Mouse (Mus musculus) frontal cortex, postnatal 10 days (tissue): Measurements from ENCODE around the gene Pknox2.

ENCODE experiments used
- DNase-seq, 2 experiments: peaks; one replicate each; pipeline ENCODE4 v3.0.0; 2022; ENCODE audit warnings: low spot score in 2 of 2, mixed read lengths in 1 of 2

Gene Pknox2

DNA sequence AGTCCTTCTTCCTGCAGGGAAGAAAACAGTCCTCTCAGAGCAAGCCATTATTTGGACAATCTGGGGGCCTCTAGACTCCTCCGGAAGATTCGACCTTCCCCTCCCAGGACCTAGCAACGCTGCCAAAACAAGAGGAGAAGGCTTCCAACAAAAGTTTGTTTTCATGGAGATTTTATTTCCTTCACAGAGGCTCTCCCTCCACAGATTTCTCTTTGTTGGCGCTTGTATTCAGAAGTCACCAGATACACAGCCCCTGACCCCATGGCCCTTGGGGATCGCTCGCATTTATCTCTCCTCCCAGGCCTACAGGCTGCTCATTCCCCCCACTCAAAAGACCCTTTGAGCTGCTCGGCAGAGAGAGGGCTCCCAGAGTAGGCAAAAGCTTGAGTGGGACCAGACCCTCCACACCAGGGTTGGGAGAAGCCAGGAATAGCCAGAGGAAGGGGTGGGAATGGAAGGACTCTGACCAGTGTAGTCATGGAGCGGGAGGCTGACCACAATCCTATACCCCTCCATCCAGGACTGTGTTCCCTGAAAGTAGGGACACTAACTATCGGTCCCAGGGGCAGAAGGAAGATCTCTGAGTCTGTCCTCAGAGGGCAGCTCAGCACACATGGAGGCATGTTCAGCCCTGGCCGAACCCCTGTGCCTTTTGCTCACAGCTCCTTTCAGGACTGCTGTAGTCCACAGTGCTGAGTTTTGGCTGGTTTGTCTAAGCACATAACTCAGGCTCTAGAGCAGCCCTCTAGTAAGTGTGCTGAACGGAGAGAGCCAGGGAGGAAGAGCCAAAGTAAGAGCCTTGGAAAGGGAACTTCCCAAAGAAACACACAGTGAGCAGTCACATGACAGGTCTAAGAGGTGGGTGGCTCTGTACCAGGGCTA lies 45.9 kb downstream of the Pknox2 start:
- no peak for DNase-seq

GRCm38 (mm10) chr9:37099595-37099994 lies 47.6 kb downstream of the Pknox2 start:
- DNase-seq = no peak

GRCm38 (mm10) chr9:37098600-37098999 lies 48.6 kb downstream of the Pknox2 start:
- DNase-seq = no peak

DNA sequence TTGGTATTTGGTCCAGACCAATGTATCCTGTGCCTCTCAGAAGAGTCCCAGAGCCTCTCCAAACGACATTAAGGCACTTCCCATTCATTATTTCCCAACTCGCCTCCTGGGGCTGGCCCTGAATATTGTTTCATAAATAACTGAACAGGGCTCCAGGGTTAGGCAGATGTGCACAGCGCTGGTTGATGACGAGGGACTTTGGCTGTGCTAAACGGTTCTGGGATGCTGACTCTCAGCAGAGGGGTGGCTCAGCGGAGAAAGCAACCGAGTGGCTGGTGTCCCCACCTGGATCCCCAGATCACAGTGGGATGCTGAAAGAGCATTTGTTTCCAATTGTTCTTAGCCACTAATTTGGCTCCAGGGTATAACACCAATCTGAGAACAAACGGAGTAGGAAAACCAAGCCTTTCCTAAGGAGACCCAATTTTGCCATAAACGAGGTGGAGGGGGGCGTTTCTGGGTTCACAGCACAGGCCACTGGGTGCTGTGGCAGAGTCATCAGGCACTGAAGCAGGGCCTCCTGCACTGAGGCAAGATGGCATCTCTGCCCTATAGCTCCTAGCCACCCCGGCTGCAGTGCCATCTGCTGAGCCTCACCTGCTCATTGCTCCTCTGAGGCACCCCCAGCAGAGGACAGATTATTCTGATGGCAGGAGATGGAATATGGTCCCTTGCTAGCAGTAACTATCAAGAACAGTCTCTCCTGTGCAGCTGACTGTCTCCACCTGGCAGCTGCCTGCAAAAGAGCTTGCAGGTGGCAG lies 52.8 kb downstream of the Pknox2 start:
- no peak for DNase-seq

GRCm38 (mm10) chr9:37093086-37093485 lies 54.1 kb downstream of the Pknox2 start:
- no peak for DNase-seq

- DNase-seq = no peak
Observed at GRCm38 (mm10) chr9:37089894-37090652, 57.1 kb downstream of the Pknox2 start.

DNA sequence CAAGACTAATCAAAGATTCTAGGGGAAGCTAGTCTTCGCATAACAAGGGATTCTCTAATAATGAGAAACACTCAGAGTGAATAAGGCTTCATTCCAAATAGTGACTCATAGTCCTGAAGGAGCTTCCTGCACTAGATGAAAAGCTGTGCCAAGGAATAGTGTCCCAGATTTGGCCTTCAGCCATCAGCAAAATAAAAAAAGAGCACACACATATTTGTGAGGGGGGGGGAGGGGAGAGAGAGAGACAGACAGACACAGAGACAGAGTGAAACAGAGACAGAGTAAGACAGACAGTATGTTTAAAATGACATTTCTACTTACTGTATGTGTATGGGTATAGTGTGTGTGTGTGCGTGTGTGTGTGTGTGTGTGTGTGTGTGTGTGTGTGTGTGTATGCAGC lies 61.8 kb downstream of the Pknox2 start:
- DNase-seq = no peak

DNA sequence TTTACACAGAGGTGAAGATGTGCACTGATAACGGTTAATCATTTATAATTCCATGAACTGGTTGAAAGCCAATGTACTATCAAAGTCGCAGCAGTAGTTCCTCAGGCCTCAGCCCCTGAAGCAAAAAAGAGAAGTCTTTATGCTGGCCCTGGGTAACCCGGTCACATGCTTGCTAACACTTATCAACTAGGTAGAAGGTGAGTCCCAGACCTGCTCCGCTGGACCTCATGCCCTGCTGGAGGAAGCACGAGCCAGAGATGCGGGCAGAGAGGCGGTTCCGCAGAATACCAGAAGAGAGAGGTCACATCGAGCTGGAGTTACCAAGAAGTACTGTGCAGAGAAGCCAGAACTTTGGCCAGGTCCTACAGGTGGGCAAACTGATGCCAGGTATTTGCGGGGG lies 65.0 kb downstream of the Pknox2 start:
- no peak for DNase-seq

DNA sequence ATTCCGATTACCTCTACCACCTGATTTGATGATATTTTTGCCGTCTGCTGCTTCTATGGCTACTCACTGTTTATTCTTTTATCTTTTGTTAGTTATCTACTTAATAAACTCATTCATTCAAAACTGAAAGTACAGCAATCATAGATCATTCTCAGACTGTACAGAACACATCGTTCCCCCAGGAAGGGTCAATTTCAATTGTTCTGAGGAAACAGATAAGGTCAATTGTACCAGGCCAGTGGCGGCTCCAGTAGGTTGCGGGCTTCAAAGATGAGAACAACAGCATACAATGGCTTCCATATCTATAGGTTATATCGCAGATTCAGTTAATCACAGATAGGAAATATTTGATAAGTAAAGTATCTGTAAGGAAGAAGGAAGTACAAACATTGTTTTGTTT lies 66.9 kb downstream of the Pknox2 start:
- no peak for DNase-seq

- no peak for DNase-seq
Observed at GRCm38 (mm10) chr9:37077063-37077418, 70.2 kb downstream of the Pknox2 start.

DNA sequence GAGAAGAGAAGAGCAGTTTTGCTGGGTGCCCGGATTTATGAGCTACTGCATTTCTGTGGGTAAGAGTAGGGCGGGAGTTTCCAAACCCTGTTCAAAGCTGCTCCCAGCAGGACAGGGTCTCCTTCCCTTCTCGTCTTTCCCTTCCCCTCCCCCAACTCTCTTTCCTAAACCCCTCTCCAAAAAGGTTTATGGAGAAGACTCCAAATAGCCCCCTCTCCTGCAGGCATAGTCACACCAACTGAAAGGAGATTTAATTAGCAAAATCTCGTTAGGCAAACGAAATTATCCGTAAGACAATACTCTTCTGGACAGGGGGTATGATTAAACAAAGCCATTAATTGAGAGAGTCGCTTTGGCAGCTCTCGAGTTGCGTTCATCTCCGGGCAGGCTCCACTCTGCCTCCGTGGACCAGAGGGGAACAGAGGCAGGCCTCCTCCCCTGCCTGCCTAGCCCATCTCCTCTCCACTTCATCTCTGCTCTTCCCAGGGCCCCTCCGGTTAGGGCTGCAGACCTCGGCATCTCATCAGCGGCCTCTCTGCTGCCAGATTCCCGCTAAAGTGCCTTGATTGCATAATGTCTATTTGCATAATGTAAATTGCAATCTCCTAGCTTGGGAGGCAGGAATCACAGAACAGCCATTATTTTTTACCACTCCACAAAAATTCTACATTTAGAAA lies 70.7 kb downstream of the Pknox2 start:
- DNase-seq = no peak

DNA sequence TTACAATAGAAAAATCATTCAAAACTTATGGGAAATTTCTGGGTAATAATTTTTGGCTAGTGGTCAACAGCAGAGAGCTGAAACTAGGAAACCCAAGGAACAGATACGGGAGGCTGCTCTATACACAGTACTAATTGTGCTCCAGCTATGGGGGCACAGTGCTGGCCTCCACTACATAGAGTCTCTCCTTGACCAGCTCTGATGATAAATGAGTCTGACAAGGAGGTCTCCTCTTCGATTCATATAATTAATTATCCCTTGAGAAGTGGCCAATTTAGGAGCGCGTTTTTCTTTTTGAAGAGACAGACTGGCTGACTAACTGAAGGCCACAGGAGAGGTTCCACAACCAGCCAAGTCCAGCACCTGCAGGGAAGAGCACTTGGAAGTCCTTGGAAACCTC lies 71.3 kb downstream of the Pknox2 start:
- no peak for DNase-seq

DNA sequence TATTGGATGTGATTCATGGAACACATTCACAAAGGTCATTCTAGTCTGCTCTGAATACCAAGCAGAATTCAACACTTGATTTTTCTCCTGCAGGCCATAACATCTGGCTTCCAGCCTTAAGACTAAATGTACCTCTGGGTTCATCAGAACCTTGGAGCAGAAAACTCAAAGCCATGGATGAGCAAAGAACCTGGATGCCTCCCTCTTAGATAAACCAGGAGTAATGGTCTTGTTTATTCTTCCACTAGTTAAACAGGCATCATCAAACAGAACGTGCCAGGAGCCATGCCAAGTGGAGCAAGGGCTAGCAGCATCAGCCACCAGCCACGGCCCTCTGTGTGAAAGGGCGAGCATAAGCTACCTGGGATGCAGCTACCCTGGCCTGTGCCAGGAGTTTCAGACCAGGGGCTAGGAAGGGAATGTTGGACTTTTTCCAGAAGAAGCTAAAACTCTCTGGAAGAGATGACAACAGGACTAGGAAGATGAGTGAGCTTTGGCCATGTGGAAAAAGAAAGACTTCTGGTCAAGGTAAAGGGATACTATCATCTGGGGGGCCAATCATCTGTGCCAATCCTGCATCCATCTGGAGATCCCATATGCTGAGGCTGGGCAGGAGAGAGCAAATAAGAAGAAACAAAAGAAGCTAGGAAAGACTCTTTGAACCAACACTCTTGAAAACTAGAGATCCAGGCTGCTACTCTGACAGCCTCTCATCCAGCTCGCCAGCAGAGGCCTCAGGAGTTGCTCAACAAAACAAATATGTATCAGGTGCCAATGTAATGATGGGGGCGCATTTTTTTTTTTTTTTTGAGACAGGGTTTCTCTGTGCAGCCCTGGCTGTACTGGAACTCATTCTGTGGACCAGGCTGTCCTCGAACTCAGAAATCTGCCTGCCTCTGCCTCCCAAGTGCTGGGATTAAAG lies 77.6 kb downstream of the Pknox2 start:
- no peak for DNase-seq

- DNase-seq = no peak
Observed at GRCm38 (mm10) chr9:37067473-37067830, 79.8 kb downstream of the Pknox2 start.

DNA sequence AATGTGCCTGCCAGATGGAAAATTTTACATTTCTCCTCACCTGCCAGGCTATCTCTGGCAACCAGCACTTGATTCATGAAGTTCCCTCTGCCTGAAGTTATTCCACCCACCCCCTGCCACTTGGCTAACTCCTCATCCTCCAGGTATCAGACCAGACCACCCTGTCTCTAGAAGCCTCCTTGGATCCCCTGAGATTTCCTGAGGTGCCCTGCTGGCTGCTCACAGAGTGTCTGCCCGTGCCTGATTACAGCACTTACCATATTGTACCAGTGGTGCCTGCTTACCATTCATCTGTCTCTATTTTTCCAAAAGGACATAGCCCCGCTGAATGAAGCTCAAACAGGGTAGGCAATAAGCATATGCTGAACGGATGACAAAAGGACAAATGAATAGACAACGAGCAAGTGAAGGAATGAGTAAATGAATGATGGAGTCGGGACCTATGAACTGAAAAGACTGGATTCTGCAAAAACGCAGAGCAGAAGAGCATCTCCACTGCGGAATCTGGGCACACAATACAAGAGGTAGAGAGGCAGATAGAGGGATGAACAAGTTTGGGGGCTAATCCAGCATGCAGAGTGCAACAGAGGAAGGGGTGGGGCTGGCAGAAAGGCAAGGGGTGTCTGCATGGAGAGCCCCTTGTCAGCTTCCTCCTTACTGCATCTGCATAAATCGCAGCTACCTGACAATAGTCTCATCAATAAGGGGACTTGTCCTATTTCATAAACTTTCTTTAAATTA lies 80.3 kb downstream of the Pknox2 start:
- no peak for DNase-seq

DNA sequence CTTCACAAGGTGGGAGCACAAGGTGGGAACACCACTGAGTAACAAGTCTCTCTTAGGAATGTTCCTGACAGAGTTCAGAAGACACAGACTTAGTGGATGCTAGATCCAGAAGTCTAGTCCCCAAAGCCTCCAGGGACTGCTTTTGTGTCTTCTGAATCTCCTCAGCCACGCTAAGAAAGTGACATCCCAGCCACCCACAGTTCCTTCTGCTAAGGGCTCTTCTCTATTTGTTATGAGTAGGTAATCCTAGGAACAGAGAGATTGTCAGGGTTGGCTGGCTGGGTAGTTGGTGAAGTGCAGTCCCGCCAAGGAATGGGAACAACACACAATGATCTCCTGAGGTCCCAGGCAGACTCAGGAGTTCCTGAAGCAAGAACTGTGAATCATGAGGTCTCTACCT lies 85.6 kb downstream of the Pknox2 start:
- DNase-seq = no peak

- DNase-seq = peak in 1 of 2 experiments; percentile 36
Observed at GRCm38 (mm10) chr9:37054703-37055102, 92.5 kb downstream of the Pknox2 start.

GRCm38 (mm10) chr9:37053601-37054512 lies 93.3 kb downstream of the Pknox2 start:
- DNase-seq = peak; percentile 38 to 43

DNA sequence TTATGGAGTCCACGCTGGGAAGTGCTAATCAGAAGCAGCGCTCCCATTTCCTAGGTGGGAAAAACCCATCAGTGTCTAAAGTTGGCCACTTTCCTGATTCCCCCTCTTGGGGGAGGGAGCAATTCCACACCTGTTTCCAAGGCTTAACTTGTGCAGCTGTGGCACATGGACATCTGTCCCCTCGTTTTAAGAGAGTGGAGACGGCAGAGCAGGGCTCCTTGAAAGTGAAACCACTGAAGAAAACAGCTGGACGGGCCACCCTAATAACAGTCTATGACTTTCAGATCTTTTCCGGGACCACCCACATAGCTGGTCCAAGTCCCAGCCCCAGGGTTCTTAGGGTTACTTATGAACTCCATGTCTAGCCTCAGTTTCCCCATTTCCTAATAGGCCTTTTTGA lies 94.2 kb downstream of the Pknox2 start:
- DNase-seq = no peak
